Mouse (Mus musculus) embryonic facial prominence, embryonic 14.5 days (tissue): Measurements from ENCODE around the gene Wdfy2. TPM values are rescaled to one million over a fixed set of nuclear protein-coding genes. Genes with fewer than 3 reads are reported as not detected.

Source experiments
- ATAC-seq: fragments of 200-750 bp; cut with Nextera tagmentation; 2 replicates; pipeline ENCODE4 v1.8.0; 2017; ENCODE audit warnings: low read depth, moderate number of reproducible peaks, moderate TSS enrichment
- DNase-seq: peaks from one replicate; pipeline ENCODE4 v3.0.0-alpha.2; 2015; ENCODE audit warnings: low spot score
- H3K27ac ChIP-seq: fragments of 300-500 bp; sonication (generic); replicated peaks from 2 replicates; pipeline ENCODE4 v1.5.1; 2014; ENCODE audit warnings: low read depth, mild to moderate bottlenecking, low read length, moderate library complexity
- H3K27me3 ChIP-seq: fragments of 300-500 bp; sonication (generic); replicated peaks from 2 replicates; pipeline ENCODE4 v1.6.1; 2014; ENCODE audit warnings: low read length; ENCODE audit not compliant: control insufficient read depth, insufficient read depth
- H3K36me3 ChIP-seq: fragments of 300-500 bp; sonication (generic); 2 replicates; pipeline ENCODE4 v1.6.1; 2014; ENCODE audit warnings: low read length, mixed read lengths; ENCODE audit not compliant: control insufficient read depth, insufficient read depth
- H3K4me1 ChIP-seq: fragments of 300-500 bp; sonication (generic); 2 replicates; pipeline ENCODE4 v1.6.1; 2014; ENCODE audit warnings: antibody characterized with exemption, low read length; ENCODE audit not compliant: control insufficient read depth, insufficient read depth
- H3K4me2 ChIP-seq: fragments of 300-500 bp; sonication (generic); 2 replicates; pipeline ENCODE4 v1.6.1; 2014; ENCODE audit warnings: low read depth, mild to moderate bottlenecking, low read length, moderate library complexity, mixed read lengths
- H3K4me3 ChIP-seq: fragments of 300-500 bp; sonication (generic); 2 replicates; pipeline ENCODE4 v1.5.1; 2014; ENCODE audit warnings: low read depth, mild to moderate bottlenecking, low read length
- H3K9ac ChIP-seq: fragments of 300-500 bp; sonication (generic); 2 replicates; pipeline ENCODE4 v1.6.1; 2014; ENCODE audit warnings: low read depth, mild to moderate bottlenecking, low read length, moderate library complexity, mixed read lengths
- H3K9me3 ChIP-seq: fragments of 300-500 bp; sonication (generic); 2 replicates; pipeline ENCODE4 v1.6.1; 2016; ENCODE audit warnings: low read length; ENCODE audit not compliant: control insufficient read depth
- WGBS: fragments of 180-500 bp; shearing (Covaris S2); extraction: QIAGEN DNeasy Blood & Tissue Kit; methylation state at CpG from one replicate; pipeline ENCODE4 v1.1.7; 2014; 5-methylcytosine and 5-hydroxymethylcytosine counted together
- polyA plus RNA-seq: library from polyadenylated mRNA; unstranded; fragments of >200 nt; fragmentation: Nextera tagmentation; extraction: Ambion mirVana; gene quantifications from 2 replicates; pipeline ENCODE4 v1.2.1, GENCODE M21; 2014

Gene Wdfy2
- polyA plus RNA-seq, 1 experiment from 2014 or later = 11.6 TPM

DNA sequence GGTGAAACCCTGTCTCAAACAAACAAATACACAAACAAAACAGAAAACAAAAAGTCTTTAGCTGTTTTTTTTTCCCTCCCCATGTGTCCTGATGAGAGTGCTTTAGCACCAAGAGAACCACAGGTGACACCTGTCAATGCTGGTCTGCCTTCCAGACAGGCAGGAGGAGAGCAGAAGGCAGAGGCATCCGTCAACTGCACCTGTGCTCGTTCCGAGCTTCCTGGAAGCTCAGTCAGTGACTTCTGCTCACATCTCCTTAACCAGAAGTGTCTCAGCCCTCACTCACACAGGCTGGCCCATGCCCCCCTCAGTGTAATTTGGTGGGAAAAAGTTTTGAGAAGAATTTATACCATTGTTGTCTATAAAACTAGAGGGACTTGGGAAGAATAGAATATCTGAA, 15.4 kb downstream of the Wdfy2 start:
- H3K27ac ChIP-seq = no peak overlapping the region

DNA sequence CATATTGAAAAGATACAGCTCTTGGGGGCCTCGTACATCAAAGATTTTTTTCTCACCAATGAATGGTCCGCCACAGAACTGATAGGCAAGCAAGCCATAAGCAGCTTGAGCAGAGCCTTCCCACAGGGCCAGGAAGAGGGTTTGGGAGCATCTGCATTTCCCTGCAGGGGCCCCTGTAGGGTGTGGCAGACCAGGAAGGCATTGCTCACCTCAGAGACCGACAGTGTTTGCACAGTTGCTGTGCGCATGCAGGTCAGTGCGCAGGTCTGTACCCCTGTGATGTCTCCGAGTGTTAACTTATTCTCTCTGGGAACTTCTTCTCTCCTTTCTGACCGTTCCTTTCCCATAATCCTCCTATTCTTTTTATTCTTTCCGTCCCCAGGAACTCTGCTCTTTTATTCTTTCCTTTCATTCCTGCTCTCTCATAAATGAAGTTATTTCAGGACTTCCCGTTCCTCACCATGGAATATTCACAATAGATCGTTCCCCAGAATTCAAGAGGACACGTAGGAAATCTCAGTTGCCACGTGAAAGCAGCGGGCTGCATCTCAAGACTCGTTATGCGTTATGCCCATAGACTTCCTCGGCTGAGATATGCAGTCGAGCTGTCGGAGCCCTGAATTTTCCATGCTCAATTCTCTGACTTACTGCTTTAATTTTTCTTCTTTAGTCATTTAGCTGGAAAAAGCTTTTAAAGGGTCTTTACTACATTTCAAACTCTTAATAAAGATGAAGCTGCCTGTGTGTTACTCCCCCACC, 17.8 kb downstream of the Wdfy2 start:
- no peak overlapping the region for H3K4me3 ChIP-seq
- no peak overlapping the region; the same call in 1 of the 2 replicates for H3K4me2 ChIP-seq
- H3K4me1 ChIP-seq = peaks cover 10% of the 10 kb centered on the region; the same call in 1 of the 2 replicates
- DNase-seq = no peak
- WGBS = 77% methylated on average over 18 of the region's 18 CpGs
- no peaks in the 10 kb centered on the region for H3K36me3 ChIP-seq
- H3K9me3 ChIP-seq = no peaks in the 10 kb centered on the region
- no peaks in the 10 kb centered on the region for H3K27me3 ChIP-seq
- H3K9ac ChIP-seq = no peak overlapping the region
- ATAC-seq = no peak
- peak overlapping the region; percentile 44; the same call in 1 of the 2 replicates for H3K27ac ChIP-seq

More for the DNA sequence above, 15.4 kb downstream of the Wdfy2 start:
- Histone ChIP-seq H3K9me3 (peaks cover 10% of the 10 kb centered on the region; the same call in 1 of the 2 replicates), H3K4me1 (peaks cover 10% of the 10 kb centered on the region; the same call in 1 of the 2 replicates), H3K4me3 (no peak overlapping the region), H3K36me3 (peaks cover 7% of the 10 kb centered on the region; the same call in 1 of the 2 replicates), H3K9ac (no peak overlapping the region), H3K27me3 (no peaks in the 10 kb centered on the region), H3K4me2 (no peak overlapping the region)
- DNase-seq = no peak
- 75% methylated on average over 3 of the region's 3 CpGs for WGBS
- ATAC-seq = no peak

DNA sequence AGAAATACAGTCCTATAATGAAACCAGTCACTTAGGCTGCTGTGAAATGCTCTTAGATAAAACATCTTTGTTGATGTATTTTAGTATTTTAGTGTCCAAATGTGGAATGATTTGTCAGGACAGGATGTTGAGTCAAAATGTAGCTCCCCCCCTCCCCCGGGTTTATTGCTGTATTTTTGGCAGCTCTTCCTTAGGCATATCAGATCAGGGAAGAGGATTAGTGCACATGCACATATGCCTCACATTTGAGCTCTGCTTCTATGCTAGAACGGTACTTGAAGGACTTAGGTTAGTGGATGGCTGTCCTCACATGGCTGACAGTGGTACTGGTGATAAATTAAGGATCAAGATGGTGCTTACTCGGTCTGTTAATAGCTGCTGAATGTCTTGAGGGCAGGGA, 18.4 kb downstream of the Wdfy2 start:
- Histone ChIP-seq H3K36me3 (no peaks in the 10 kb centered on the region), H3K9ac (no peak overlapping the region), H3K4me3 (no peak overlapping the region), H3K27ac (0 out of 2 replicates have a peak overlapping the region, but pooled peaks have one; percentile 44), H3K4me2 (no peak overlapping the region; the same call in 1 of the 2 replicates), H3K4me1 (peaks cover 10% of the 10 kb centered on the region; the same call in 1 of the 2 replicates), H3K9me3 (no peaks in the 10 kb centered on the region), H3K27me3 (no peaks in the 10 kb centered on the region)
- WGBS = 64% methylated on average over 3 of the region's 3 CpGs
- ATAC-seq (no peak), DNase-seq (no peak)

DNA sequence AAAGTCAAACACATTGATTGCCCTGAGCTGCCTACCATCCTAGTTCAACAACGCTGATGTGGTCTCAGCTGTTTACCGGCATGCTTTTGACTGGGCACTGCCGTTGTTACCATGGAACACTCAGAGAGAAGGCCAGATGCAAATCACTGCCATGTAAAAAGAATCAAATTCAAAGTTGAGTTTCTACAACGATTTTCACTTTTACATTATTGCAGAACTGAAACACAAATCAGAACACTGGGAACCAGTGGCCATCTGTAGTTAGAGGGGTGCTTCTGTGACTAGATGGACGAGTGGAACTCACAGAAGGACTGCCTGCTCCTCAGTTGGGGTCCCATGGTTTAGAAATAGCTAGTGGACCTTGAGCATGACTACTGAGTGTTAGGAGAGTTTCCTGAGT, 19.0 kb downstream of the Wdfy2 start:
- Histone ChIP-seq H3K4me2 (no peak overlapping the region), H3K36me3 (no peaks in the 10 kb centered on the region), H3K27ac (no peak overlapping the region), H3K27me3 (no peaks in the 10 kb centered on the region), H3K9me3 (no peaks in the 10 kb centered on the region), H3K4me3 (no peak overlapping the region), H3K4me1 (peaks cover 6% of the 10 kb centered on the region; the same call in 1 of the 2 replicates), H3K9ac (no peak overlapping the region)
- no peak for ATAC-seq
- WGBS = 87% methylated on average over 5 of the region's 5 CpGs
- DNase-seq = no peak

DNA sequence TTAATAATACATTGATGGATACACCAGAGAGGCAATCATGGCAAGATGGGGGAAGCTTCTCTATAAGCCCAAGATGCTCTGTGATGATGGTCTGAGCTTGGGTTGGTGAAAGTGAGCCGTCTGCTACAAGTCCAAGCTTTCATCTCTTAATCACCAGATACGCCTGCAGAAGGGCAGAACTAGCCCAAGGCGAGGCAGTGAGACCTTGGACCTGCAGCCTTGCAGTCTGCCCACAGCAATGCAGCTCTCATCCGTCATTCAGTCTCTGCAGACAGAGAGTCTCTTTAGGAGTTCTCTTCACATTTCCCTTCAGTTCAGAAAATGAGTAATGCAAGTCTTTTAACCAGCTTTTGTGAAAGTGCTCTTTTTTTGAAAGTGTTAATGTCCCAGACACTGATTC, 20.4 kb downstream of the Wdfy2 start:
- WGBS = 70% methylated on average over 4 of the region's 4 CpGs

DNA sequence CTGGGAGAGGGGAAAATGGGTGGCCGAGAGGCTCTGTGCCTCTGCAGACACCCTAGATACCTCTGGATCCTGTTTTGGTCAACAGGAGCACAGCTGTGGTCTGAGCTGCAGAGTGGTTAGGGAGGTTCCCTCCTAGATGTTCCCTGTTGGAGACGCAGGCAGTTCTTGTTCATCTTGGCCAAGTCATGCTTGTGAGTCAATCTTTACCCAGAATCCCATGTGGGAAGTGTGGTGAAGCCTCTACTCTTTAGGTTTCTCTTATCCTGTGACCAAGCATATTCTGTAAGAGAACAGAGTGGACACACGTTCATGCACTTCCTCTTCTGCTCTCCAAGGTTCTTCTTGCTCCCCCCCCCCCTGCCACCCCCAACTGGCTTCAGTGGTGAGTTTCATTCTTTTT, 20.8 kb downstream of the Wdfy2 start:
- Histone ChIP-seq H3K4me1 (peaks cover 4% of the 10 kb centered on the region; the same call in 1 of the 2 replicates), H3K9me3 (no peaks in the 10 kb centered on the region), H3K4me2 (no peak overlapping the region), H3K36me3 (no peaks in the 10 kb centered on the region), H3K27ac (no peak overlapping the region), H3K27me3 (no peaks in the 10 kb centered on the region), H3K4me3 (no peak overlapping the region), H3K9ac (no peak overlapping the region)
- DNase-seq (no peak), ATAC-seq (no peak)
- WGBS = 76% methylated on average over 3 of the region's 3 CpGs

More for the DNA sequence above, 20.4 kb downstream of the Wdfy2 start:
- Histone ChIP-seq H3K27ac (no peak overlapping the region), H3K27me3 (no peaks in the 10 kb centered on the region), H3K4me1 (peaks cover 4% of the 10 kb centered on the region; the same call in 1 of the 2 replicates), H3K9ac (no peak overlapping the region), H3K4me3 (no peak overlapping the region), H3K36me3 (no peaks in the 10 kb centered on the region), H3K9me3 (no peaks in the 10 kb centered on the region), H3K4me2 (no peak overlapping the region)
- no peak for ATAC-seq
- DNase-seq = no peak

DNA sequence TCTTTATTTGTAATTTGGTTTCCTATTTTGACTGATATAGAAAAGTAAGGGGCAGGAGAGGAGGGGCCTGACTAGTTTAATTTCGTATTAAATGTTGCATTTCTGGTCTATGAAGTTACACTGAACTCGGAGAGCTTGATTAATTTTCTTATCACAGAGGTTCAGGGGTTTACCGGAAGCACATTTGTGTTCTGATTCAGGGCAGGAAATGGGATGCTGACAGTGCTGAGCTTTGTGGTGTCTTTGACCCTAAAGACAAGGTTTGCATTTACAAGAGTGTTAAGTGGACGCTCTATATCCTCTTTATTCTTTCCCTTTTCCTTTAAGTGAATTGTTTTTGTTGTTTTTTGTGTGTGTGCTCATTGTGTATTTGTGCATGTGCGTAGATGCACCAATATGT, 25.1 kb downstream of the Wdfy2 start:
- Histone ChIP-seq H3K4me3 (no peak overlapping the region), H3K36me3 (no peaks in the 10 kb centered on the region), H3K9me3 (no peaks in the 10 kb centered on the region), H3K9ac (no peak overlapping the region), H3K4me2 (no peak overlapping the region), H3K4me1 (no peaks in the 10 kb centered on the region), H3K27ac (no peak overlapping the region), H3K27me3 (no peaks in the 10 kb centered on the region)
- DNase-seq (no peak), ATAC-seq (no peak)
- WGBS = 85% methylated on average over 5 of the region's 5 CpGs

DNA sequence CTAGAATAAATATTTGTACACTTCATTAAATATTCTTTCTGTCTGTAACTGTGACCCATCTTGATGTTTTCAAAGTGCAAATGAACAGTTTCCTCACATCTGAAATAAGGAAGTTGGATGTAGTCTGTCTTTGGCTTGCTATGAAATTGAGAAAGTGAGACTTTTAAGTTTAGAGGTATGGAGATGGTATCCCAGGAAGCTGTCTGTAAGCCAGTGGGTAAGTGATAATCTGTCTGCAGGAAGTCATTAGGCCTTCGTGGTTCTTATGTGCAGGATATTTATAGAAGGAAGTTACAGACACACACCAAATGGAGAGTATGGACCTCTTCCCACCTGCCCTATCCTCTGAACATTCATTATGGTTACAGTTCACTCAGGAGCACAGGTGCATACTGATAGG, 26.8 kb downstream of the Wdfy2 start:
- ATAC-seq (no peak), DNase-seq (no peak)
- no peaks in the 10 kb centered on the region for H3K36me3 ChIP-seq
- H3K9ac ChIP-seq = no peak overlapping the region
- H3K27ac ChIP-seq = no peak overlapping the region
- peaks cover 6% of the 10 kb centered on the region; the same call in 1 of the 2 replicates for H3K4me1 ChIP-seq
- H3K4me3 ChIP-seq = no peak overlapping the region
- 43% methylated on average over 1 of the region's 1 CpGs for WGBS
- H3K27me3 ChIP-seq = no peaks in the 10 kb centered on the region
- no peak overlapping the region for H3K4me2 ChIP-seq
- H3K9me3 ChIP-seq = no peaks in the 10 kb centered on the region
